Mouse (Mus musculus) left cerebral cortex, adult 18-20 months (tissue): ENCODE data around the gene Olfr429. TPM values are rescaled to one million over a fixed set of nuclear protein-coding genes. Genes with fewer than 3 reads are reported as not detected.

ENCODE experiments used
- total RNA-seq, 2 experiments: library from RNA; stranded (reverse); gene quantifications; 2 replicates each; pipeline ENCODE4 v1.2.3; 2021

The Olfr429 gene
- total RNA-seq, 2 experiments from 2014 or later = not detected

Other genes starting within 250 kb of the Olfr429 start
- not detected for gene Ifi211, start 171.3 kb upstream of the Olfr429 start, total RNA-seq
- gene Mndal, start 141.8 kb upstream of the Olfr429 start, total RNA-seq = 1 to 10 TPM in 1 of 2 experiments, under 1 TPM in 1; 0.86 to 1.6 TPM
- under 1 TPM; 0.53 to 0.59 TPM for gene Ifi203, start 141.7 kb upstream of the Olfr429 start, total RNA-seq
- gene Ifi202b, start 101.6 kb upstream of the Olfr429 start, total RNA-seq = not detected
- gene Ifi205, start 52.5 kb upstream of the Olfr429 start, total RNA-seq = not detected
- gene Olfr433, start 43.6 kb upstream of the Olfr429 start, total RNA-seq = not detected
- not detected for gene Olfr432, start 35.1 kb upstream of the Olfr429 start, total RNA-seq
- gene Olfr430, start 17.7 kb upstream of the Olfr429 start, total RNA-seq = not detected
- gene Olfr427, start 12.6 kb downstream of the Olfr429 start, total RNA-seq = not detected
- gene Olfr231, start 36.8 kb downstream of the Olfr429 start, total RNA-seq = not detected
- gene Olfr424, start 47.2 kb downstream of the Olfr429 start, total RNA-seq = not detected
- gene Olfr420, start 71.3 kb downstream of the Olfr429 start, total RNA-seq = not detected
- under 1 TPM; 0.05 to 0.07 TPM for gene Spta1, start 88.4 kb downstream of the Olfr429 start, total RNA-seq
- not detected for gene Olfr419, start 167.7 kb downstream of the Olfr429 start, total RNA-seq
- not detected for gene Mptx1, start 246.2 kb downstream of the Olfr429 start, total RNA-seq